Mouse (Mus musculus): ENCODE results near the gene Zdhhc8.

Zdhhc8 gene

DNA sequence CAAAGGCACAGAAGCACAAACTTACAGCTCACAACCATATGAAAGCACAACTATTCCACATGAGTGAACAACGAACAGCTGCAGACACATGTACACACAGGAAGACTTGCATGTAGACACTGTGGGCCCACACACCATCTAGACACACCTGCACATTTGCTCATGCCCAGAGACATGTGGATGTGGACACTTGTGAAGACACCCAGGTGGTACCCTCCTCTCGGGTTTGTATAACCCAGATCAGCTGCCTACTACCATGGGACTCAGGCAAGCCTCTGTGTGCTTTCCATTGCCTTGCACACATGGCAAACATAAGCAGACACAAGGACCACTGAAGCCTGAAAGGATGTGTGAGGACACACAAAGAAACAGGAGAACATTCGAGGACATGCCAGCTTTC lies 3.9 kb downstream of the Zdhhc8 start:
- no peak for DNase-seq (ENCODE audit: low spot score in 2 of 2)

- no peak for DNase-seq (ENCODE audit: low spot score in 2 of 2)
These were observed 4.3 kb downstream of the Zdhhc8 start for GRCm38 (mm10) chr16:18230617-18231016.

DNA sequence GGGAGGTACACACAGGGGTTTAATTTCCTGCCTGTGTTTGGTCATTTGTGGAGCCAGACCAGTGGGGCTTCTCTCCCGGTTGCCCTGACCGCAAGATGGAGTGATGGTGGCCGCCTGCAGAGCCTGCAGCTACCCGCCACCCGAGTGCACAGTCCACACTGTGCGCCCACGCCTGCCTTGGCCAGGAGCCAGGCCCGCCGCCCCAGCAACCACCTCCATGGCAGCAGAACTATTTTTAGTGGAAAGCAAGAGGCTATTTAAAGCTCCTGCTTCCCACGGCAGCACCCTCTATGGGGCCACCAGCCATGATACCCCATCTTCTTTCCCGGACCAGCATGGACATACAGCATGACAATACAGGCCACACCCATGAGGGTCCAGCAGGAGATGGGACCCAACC lies 5.3 kb downstream of the Zdhhc8 start:
- DNase-seq (ENCODE audit: low spot score in 2 of 2), result no peak

- DNase-seq (ENCODE audit: low spot score in 2 of 2), result no peak
These were observed 6.1 kb downstream of the Zdhhc8 start for GRCm38 (mm10) chr16:18228856-18229255.

GRCm38 (mm10) chr16:18227897-18228422 lies 7.0 kb downstream of the Zdhhc8 start:
- DNase-seq (ENCODE audit: low spot score in 2 of 2), result no peak

DNA sequence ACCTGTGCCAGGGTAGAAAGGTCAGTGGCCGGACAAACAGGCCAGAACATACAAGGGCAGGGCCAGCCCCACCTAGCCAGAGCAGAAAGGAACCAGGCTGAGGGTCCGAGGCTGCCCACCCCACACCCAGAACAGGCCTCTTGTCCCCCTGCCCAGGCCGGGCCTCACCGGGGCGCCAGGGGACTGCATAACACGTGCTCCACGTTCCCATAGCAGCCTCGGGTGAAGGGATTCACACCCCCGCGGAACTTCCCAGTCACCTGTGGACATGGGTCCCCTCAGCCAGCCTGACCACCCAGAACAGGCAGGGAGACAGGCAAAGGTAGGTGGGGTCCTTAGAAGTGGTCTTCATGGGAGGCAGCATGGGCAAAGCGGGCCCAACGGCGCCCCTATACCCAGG lies 7.7 kb downstream of the Zdhhc8 start:
- no peak for DNase-seq (ENCODE audit: low spot score in 2 of 2)

DNA sequence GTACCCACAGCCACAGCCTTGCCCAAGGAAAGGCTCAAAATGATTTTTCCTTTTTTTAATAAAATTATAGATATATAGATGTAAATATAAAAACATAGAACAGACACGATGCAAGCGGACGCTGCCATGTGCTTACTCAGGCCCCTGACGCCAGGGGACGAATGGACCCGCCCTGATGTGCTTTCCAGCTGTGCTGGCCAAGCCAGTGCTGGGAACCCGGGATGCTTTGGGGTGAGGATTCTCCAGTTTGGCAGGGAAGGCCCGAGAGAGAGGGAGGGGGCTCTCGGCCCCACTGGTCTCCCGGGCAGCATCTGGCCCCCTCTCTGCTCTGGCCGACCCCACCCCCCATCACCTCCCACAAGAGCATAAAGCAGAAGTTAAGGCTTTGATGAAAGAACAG lies 12.7 kb downstream of the Zdhhc8 start:
- no peak for DNase-seq (ENCODE audit: low spot score in 2 of 2)

DNA sequence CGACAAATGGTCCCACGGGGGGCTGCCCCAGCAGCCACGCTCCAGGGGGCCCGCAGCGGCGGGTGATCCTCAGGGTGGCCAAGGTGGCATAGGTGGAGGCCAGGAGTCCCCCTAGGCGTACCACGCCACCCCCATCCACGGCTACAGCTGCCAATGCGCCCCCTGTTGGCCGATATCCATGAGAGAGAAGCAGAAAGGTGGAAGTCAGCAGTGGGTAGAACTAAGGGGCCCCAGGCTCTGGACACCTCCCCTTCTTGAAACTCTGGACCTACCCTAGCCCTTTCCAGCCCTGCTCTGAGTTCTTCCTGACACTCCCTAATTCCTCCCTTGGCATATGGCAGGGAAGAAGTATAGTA lies 13.4 kb downstream of the Zdhhc8 start:
- peak in 1 of 2 experiments; percentile 52 for DNase-seq (ENCODE audit: low spot score in 2 of 2)

- no peak for DNase-seq (ENCODE audit: low spot score in 2 of 2)
These were observed 13.9 kb downstream of the Zdhhc8 start for GRCm38 (mm10) chr16:18220856-18221542.

- peak in 1 of 2 experiments; percentile 45 for DNase-seq (ENCODE audit: low spot score in 2 of 2)
These were observed 14.9 kb downstream of the Zdhhc8 start for GRCm38 (mm10) chr16:18220001-18220400.

- no peak for DNase-seq (ENCODE audit: low spot score in 2 of 2)
These were observed 16.3 kb downstream of the Zdhhc8 start for GRCm38 (mm10) chr16:18218580-18218996.

- no peak for DNase-seq (ENCODE audit: low spot score in 2 of 2)
These were observed 17.4 kb downstream of the Zdhhc8 start, which contains the start of gene Ccdc188 for GRCm38 (mm10) chr16:18217579-18217978. TSS of gene Ccdc188 (plus strand) at chr16:18217879.

DNA sequence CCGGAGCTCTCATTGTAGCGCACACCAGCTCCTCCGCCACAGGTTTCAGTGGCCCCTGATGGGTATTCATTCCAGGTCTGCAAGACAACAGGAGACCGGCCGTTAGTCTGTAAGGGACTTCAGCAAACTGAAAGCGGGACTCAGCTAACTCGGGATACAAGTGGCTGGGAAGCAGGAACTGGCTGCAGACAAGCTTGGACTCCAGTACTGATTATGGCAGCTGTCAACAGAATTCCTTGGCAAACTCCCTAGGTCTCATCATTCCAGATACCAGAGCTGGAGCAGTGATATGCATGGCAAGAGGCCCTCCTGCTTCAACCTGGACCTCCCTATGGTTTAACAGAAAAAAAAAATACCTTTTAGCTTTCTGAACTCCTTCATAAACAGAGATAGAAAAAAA lies 20.1 kb downstream of the Zdhhc8 start:
- no peak for DNase-seq (ENCODE audit: low spot score in 2 of 2)

- no peak for DNase-seq (ENCODE audit: low spot score in 2 of 2)
These were observed 21.2 kb downstream of the Zdhhc8 start for GRCm38 (mm10) chr16:18213689-18214088.

DNA sequence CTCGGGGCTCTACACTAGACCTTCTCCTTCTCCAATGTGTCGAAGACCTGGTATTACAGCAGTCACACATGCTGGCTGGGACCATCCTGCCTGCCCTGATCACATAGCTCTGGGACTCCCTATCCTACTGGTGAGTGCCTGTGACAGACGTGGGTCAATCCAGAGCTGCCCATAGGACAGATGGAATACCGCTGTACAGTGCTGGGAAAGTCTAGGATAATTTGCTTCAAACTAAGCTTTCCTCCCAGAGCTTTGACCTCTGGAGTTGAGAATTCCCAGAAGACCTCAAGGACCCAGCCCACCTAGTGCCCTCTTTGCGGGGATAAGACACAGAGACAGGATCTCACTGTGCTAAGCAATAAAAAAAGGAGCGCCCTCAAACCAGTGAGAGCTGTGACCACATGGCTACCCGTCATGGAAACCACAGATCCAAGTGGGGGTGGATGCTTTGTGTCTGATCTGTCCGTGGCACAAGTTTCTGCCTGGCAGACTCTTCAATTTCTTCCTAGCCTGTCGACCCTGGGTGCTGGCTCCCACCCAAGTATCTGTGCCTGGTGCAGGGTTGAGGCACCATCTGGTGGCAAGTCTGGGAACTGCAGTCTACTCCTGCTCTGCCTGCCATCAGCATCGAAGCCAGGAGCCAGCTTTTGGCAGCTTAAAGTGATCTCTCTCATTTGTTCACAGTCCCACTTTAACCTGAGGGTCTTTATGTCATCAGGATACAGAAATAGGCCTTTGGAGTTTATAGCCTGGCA lies 23.3 kb downstream of the Zdhhc8 start:
- peak; percentile 81 to 89 for DNase-seq (ENCODE audit: low spot score in 2 of 2)

GRCm38 (mm10) chr16:18210701-18211416 lies 24.1 kb downstream of the Zdhhc8 start:
- peak; percentile 63 to 81 for DNase-seq (ENCODE audit: low spot score in 2 of 2)

DNA sequence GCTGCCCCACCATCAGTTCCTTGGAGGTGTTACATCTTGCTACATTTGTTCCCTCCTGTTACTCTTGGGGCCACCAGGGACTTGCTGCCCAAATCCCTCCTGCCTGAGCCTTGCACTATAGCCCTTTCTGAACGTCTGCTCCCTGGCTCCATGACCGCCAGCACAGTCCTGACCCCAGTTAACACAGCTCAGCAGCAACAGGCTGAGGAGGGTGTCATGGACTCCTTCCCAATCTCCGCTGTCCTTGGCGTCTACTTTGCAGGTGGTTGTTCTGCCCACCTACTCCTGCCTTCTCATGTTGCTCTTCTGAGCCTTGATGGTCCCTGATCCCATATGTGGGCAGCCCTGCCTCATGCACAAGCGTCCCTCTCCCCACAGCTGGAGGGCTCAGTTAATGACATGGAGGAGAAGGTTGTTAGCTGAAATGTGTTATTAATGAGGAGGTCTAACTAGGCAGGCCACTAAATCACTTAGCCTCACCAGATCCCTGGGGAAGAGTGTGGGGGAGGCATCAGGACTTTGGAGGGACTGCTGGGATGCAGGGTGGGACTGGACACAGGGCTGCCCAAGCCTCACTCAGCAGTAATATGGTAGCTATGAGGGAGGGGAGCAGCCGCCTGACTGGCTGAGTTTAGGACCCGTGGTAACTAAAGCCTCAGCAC lies 31.4 kb downstream of the Zdhhc8 start:
- no peak for DNase-seq (ENCODE audit: low spot score in 2 of 2)

DNA sequence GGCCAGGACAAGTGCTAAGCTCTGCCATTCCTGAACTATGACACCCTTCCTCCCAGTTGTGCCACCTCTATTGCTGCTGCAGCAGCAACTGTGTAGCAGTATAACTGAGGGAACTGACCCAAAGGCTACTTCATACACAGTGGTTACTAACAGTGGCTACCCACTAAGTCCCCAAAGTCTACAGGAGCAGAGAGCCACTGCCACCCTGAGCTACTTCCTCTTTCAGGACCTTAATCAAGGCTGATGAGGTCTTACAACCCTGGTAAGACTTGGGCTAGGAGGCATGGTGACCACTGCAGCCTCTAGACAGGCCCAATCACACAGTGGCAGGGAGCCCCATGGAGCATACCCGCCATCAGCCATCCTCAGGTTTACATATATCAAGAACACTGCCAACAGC lies 32.9 kb downstream of the Zdhhc8 start:
- DNase-seq (ENCODE audit: low spot score in 2 of 2), result no peak

DNA sequence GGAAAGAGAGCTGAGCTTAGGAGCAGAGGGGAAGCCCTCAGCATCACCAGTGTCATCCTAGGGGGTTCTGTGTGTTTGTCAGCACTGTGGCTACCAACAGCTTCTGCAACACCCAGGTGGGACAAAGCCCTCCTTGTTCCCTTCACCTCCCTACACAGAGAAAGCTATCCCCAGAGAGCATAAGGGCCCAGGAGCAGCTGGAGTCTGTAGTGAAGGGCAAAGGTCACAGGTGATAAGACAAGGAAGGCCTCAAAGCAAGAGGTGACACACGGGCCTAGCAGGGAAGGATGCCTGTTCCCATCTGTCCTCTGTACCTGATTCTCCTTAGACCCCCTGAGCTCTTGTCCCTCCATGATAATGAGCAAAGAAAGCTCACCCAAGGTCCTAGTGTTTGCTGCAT lies 33.3 kb downstream of the Zdhhc8 start:
- no peak for DNase-seq (ENCODE audit: low spot score in 2 of 2)

DNA sequence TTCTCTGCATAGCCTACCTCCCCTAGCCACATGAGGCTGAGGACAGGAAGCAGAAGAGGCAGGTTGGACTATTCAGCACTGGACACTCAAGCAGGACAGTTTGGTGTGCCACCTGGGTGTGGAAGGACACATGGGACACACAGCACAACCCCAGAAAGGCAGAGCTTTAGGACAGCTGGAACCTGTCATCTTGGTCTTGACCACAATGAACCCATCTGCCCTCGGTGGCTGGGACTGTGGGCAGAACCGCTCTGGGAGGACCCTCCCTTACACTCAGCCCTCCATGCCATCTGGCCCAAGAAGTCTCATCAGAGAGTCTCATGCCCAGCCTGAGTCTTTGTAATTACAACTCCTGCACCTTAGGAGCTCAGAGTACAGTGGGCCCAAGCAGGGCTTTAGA lies 34.9 kb downstream of the Zdhhc8 start:
- DNase-seq (ENCODE audit: low spot score in 2 of 2), result no peak

DNA sequence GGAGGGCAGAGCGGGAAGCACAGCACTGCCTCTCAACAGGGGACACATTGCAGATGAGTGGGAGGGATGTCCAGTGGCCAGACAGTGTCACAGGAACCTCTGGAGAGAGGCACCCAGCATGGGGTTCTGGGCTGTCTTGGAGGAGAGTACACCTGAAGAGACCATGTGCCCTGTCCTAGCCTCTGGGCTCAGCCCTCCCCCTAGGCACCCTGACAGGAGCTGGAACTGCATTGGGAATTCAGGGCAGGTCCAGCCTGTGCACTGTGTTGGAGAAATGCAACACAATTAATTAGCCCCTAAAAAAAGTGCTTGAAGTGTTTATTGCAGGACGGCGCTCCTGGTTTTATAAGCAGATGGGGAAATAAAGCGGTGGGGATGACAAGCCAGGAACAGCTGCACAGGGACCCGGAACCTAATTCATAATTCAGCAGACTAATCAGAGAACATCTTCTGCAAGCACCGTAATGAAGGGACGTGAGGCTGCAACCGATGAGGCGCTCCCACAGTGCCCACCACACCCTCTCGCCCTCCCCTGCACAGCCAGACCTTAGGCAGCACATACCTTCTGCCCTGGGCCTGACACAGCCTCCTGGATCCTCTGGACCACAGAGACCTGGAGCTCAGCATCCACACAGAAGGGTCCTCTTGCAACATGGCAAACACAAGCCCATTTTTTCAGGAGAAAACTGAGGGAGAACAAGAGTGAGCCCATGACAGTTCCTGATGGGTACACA lies 36.4 kb downstream of the Zdhhc8 start:
- DNase-seq (ENCODE audit: low spot score in 2 of 2), result no peak
